Mouse (Mus musculus) neural tube, postnatal 0 days (tissue): ENCODE measurements around the gene Rorb. TPM values are rescaled to one million over a fixed set of nuclear protein-coding genes. Genes with fewer than 3 reads are reported as not detected.

Source experiments
- polyA plus RNA-seq: library from polyadenylated mRNA; unstranded; fragments of >200 nt; fragmentation: Nextera tagmentation; extraction: Ambion mirVana; gene quantifications from 2 replicates; pipeline ENCODE4 v1.2.1, GENCODE M21; 2015

Gene Rorb
- 14.8 and 17.3 TPM in 2 replicates for polyA plus RNA-seq

DNA sequence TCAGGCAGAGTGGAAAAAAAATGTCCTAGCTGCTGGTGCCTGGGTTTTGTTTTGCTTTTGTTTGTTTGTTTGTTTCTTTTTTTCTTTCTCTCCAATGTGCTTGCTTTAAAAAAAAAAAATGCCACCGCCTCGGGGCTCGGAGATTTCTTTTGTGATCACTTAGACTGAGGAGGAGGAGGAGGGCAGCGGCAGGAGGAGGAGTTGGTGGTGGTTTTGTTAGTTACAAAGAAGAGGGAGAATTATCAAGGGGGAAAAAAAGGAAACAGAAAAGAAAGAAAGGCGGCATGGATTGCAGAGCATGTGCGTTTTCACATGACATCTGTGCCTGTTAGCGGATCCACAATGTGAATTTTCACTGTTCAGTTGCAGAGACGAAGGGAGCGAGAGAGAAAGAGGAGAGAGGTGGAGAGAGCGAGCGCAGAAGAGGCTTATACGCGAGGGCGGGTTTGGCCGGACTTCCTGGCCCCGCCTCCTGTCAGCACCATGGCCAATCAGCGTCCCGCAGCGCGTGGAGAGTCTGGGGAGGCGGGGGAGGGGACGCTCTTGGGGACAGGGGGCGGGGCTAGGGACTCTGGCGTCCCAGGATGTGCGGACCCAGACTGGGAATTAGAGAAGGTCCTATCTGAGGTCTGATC lies at the start of gene Rorb:
Rorb (minus strand) TSS at position 404 of the 635 bp plus-strand sequence.

